Mouse (Mus musculus): ENCODE results near the gene Klhdc2.

Klhdc2 gene

GRCm38 (mm10) chr12:69296511-69297410 is at the start of gene Klhdc2:
Gene Klhdc2, plus strand, starts transcription at chr12:69296681.
- peak; percentile 74 for DNase-seq (ENCODE audit: low read depth)

- no peak for DNase-seq (ENCODE audit: low read depth)
Measured at GRCm38 (mm10) chr12:69249766-69250165, 46.7 kb upstream of the Klhdc2 start.

GRCm38 (mm10) chr12:69250756-69251155 is 45.7 kb upstream of the Klhdc2 start:
- no peak for DNase-seq (ENCODE audit: low read depth)

- DNase-seq (ENCODE audit: low read depth), result peak; percentile 27
Measured at GRCm38 (mm10) chr12:69253806-69254205, 42.7 kb upstream of the Klhdc2 start.

- peak; percentile 89 for DNase-seq (ENCODE audit: low read depth)
Measured at GRCm38 (mm10) chr12:69257836-69258235, 38.6 kb upstream of the Klhdc2 start.

GRCm38 (mm10) chr12:69262251-69262650 is 34.2 kb upstream of the Klhdc2 start:
- DNase-seq (ENCODE audit: low read depth), result no peak

GRCm38 (mm10) chr12:69265031-69265430 is 31.4 kb upstream of the Klhdc2 start:
- no peak for DNase-seq (ENCODE audit: low read depth)

- DNase-seq (ENCODE audit: low read depth), result no peak
Measured at GRCm38 (mm10) chr12:69267956-69268632, 28.4 kb upstream of the Klhdc2 start.

GRCm38 (mm10) chr12:69268956-69269355 is 27.5 kb upstream of the Klhdc2 start:
- no peak for DNase-seq (ENCODE audit: low read depth)

GRCm38 (mm10) chr12:69279931-69280469 is 16.5 kb upstream of the Klhdc2 start:
- DNase-seq (ENCODE audit: low read depth), result no peak

- no peak for DNase-seq (ENCODE audit: low read depth)
Measured at GRCm38 (mm10) chr12:69280915-69281314, 15.6 kb upstream of the Klhdc2 start.

GRCm38 (mm10) chr12:69283146-69283545 is 13.3 kb upstream of the Klhdc2 start:
- DNase-seq (ENCODE audit: low read depth), result no peak

- no peak for DNase-seq (ENCODE audit: low read depth)
Measured at GRCm38 (mm10) chr12:69287535-69287934, 8.9 kb upstream of the Klhdc2 start.

- no peak for DNase-seq (ENCODE audit: low read depth)
Measured at GRCm38 (mm10) chr12:69288699-69289098, 7.8 kb upstream of the Klhdc2 start.

- DNase-seq (ENCODE audit: low read depth), result no peak
Measured at GRCm38 (mm10) chr12:69292401-69292800, 4.1 kb upstream of the Klhdc2 start.

GRCm38 (mm10) chr12:69293815-69294214 is 2.7 kb upstream of the Klhdc2 start:
- DNase-seq (ENCODE audit: low read depth), result no peak

GRCm38 (mm10) chr12:69294936-69295335 is 1.5 kb upstream of the Klhdc2 start:
- DNase-seq (ENCODE audit: low read depth), result peak; percentile 70

GRCm38 (mm10) chr12:69295651-69296050 is 830 bp upstream of the Klhdc2 start:
- DNase-seq (ENCODE audit: low read depth), result peak; percentile 35

GRCm38 (mm10) chr12:69297411-69298150 is 1.1 kb downstream of the Klhdc2 start:
- DNase-seq (ENCODE audit: low read depth), result no peak

- no peak for DNase-seq (ENCODE audit: low read depth)
Measured at GRCm38 (mm10) chr12:69298281-69298680, 1.8 kb downstream of the Klhdc2 start.

- no peak for DNase-seq (ENCODE audit: low read depth)
Measured at GRCm38 (mm10) chr12:69299231-69299630, 2.8 kb downstream of the Klhdc2 start.

GRCm38 (mm10) chr12:69299831-69300230 is 3.4 kb downstream of the Klhdc2 start:
- DNase-seq (ENCODE audit: low read depth), result no peak
